Mouse (Mus musculus) duodenum, adult 2 months (tissue): ENCODE data around the gene Wdr48. TPM values are rescaled to one million over a fixed set of nuclear protein-coding genes. Genes with fewer than 3 reads are reported as not detected.

Experiments used
- polyA plus RNA-seq: library from polyadenylated mRNA; depleted of rRNA; stranded (reverse); fragments of >200 nt; gene quantifications from 2 replicates; pipeline ENCODE4 v1.2.3, GENCODE M21; 2012; ENCODE audit warnings: low replicate concordance; rRNA removed

The Wdr48 gene
- polyA plus RNA-seq, result 9.4 and 13.1 TPM in 2 replicates

GRCm38 (mm10) chr9:119894339-119895009 lies at the start of gene Wdr48:
TSS of gene Wdr48 (plus strand) at chr9:119894878.

GRCm38 (mm10) chr9:119937005-119937773 lies 42.5 kb downstream of the Wdr48 start, which contains the start of the genes Gorasp1 and Ttc21a:
TSS of gene Gorasp1 (minus strand) at chr9:119937565.
TSS of gene Ttc21a (plus strand) at chr9:119937606.

Other genes with a start within 250 kb of the Wdr48 start
- gene Scn10a, start 175.6 kb upstream of the Wdr48 start, polyA plus RNA-seq, result not detected in 2 replicates
- gene Scn11a, start 69.4 kb upstream of the Wdr48 start, polyA plus RNA-seq, result 0.04 and 0.11 TPM in 2 replicates
- gene Gorasp1, start 42.7 kb downstream of the Wdr48 start, polyA plus RNA-seq, result 14.3 and 19.0 TPM in 2 replicates
- gene Ttc21a, start 42.7 kb downstream of the Wdr48 start, polyA plus RNA-seq, result 0.04 TPM in 1 of 2 replicates, not detected in the other
- 13.0 and 22.2 TPM in 2 replicates for gene Csrnp1, start 89.8 kb downstream of the Wdr48 start, polyA plus RNA-seq
- gene Xirp1, start 128.7 kb downstream of the Wdr48 start, polyA plus RNA-seq, result 0.05 and 0.14 TPM in 2 replicates
- gene Cx3cr1, start 175.0 kb downstream of the Wdr48 start, polyA plus RNA-seq, result 2.6 and 3.6 TPM in 2 replicates
- gene Ccr8, start 197.2 kb downstream of the Wdr48 start, polyA plus RNA-seq, result 0.21 and 0.24 TPM in 2 replicates
- 17.7 and 32.1 TPM in 2 replicates for gene Slc25a38, start 215.5 kb downstream of the Wdr48 start, polyA plus RNA-seq
- 2,514 and 3,065 TPM in 2 replicates for gene Rpsa, start 232.8 kb downstream of the Wdr48 start, polyA plus RNA-seq